Mouse (Mus musculus): ENCODE measurements around the gene Slc9a9.

DNA sequence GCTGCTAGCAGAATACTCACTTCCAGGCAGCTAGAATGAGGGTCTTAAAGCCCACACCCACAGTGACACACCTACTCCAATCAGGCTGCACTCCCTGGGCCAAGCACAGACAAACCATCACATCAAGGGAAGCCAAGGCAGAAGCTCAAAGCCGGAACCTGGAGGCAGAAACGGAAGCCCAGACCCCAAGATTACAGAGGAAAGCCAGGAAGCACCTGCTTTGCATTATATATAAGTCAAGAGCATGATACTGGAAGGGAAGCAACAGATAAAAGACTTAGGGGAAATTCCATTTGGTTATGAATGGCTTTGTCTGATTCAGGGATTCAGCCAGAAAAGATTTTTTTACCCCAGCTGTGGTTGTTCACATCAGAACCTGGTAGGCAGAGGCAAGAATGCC, 47.8 kb upstream of the Slc9a9 start:
- TF ChIP-seq TAL1 (IDR thresholded peaks at IDR 0.05; ENCODE audit: low read length) = no peak
- TF ChIP-seq GATA1 (IDR thresholded peaks at IDR 0.05; ENCODE audit: low read length) = no peak
